Mouse (Mus musculus): Measurements from ENCODE around the gene Tbl2. TPM values are rescaled to one million over a fixed set of nuclear protein-coding genes. Genes with fewer than 3 reads are reported as not detected.

The Tbl2 gene
- polyA plus RNA-seq, 1 experiment from 2014 or later = 24.1 TPM

- Histone ChIP-seq H3K9me3 (ENCODE audit: control insufficient read depth, low read length) (0 out of 2 replicates have a peak, but pooled peaks cover 3% of the 10 kb centered on the region), H3K4me3 (ENCODE audit: low read depth, low read length) (no peak overlapping the region), H3K4me1 (ENCODE audit: control insufficient read depth, insufficient read depth, low read length) (no peaks in the 10 kb centered on the region), H3K36me3 (ENCODE audit: control insufficient read depth, insufficient read depth, low read length) (no peaks in the 10 kb centered on the region), H3K4me2 (ENCODE audit: low read depth, low read length) (no peak overlapping the region), H3K9ac (ENCODE audit: low read depth, low read length) (no peak overlapping the region), H3K27ac (replicated peaks; ENCODE audit: low read depth, low read length) (no peak overlapping the region), H3K27me3 (replicated peaks; ENCODE audit: control insufficient read depth, insufficient read depth, low read length) (0 out of 2 replicates have a peak, but pooled peaks cover under 1% of the 10 kb centered on the region)
- no peak for DNase-seq (ENCODE audit: low spot score)
- 63% methylated on average over 2 of the region's 2 CpGs for WGBS
- ATAC-seq (ENCODE audit: low read depth) = no peak
Measured at GRCm38 (mm10) chr5:135139881-135140280, 9.6 kb upstream of the Tbl2 start.

GRCm38 (mm10) chr5:135144469-135144868 is 5.0 kb upstream of the Tbl2 start:
- Histone ChIP-seq H3K27ac (replicated peaks; ENCODE audit: low read depth, low read length) (no peak overlapping the region), H3K4me3 (ENCODE audit: low read depth, low read length) (no peak overlapping the region), H3K9ac (ENCODE audit: low read depth, low read length) (no peak overlapping the region), H3K27me3 (replicated peaks; ENCODE audit: control insufficient read depth, insufficient read depth, low read length) (no peaks in the 10 kb centered on the region), H3K4me1 (ENCODE audit: control insufficient read depth, insufficient read depth, low read length) (no peaks in the 10 kb centered on the region), H3K36me3 (ENCODE audit: control insufficient read depth, insufficient read depth, low read length) (no peaks in the 10 kb centered on the region), H3K9me3 (ENCODE audit: control insufficient read depth, low read length) (0 out of 2 replicates have a peak, but pooled peaks cover 3% of the 10 kb centered on the region), H3K4me2 (ENCODE audit: low read depth, low read length) (no peak overlapping the region)
- 56% methylated on average over 4 of the region's 4 CpGs for WGBS
- ATAC-seq (ENCODE audit: low read depth) (no peak), DNase-seq (ENCODE audit: low spot score) (no peak)

GRCm38 (mm10) chr5:135145532-135145931 is 3.9 kb upstream of the Tbl2 start:
- Histone ChIP-seq H3K36me3 (ENCODE audit: control insufficient read depth, insufficient read depth, low read length) (no peaks in the 10 kb centered on the region), H3K4me3 (ENCODE audit: low read depth, low read length) (no peak overlapping the region), H3K27me3 (replicated peaks; ENCODE audit: control insufficient read depth, insufficient read depth, low read length) (no peaks in the 10 kb centered on the region), H3K4me1 (ENCODE audit: control insufficient read depth, insufficient read depth, low read length) (peaks cover 2% of the 10 kb centered on the region; the same call in 1 of the 2 replicates), H3K9ac (ENCODE audit: low read depth, low read length) (no peak overlapping the region), H3K9me3 (ENCODE audit: control insufficient read depth, low read length) (0 out of 2 replicates have a peak, but pooled peaks cover 3% of the 10 kb centered on the region), H3K4me2 (ENCODE audit: low read depth, low read length) (no peak overlapping the region), H3K27ac (replicated peaks; ENCODE audit: low read depth, low read length) (no peak overlapping the region)
- 83% methylated on average over 3 of the region's 3 CpGs for WGBS
- no peak for ATAC-seq (ENCODE audit: low read depth)
- DNase-seq (ENCODE audit: low spot score) = no peak

GRCm38 (mm10) chr5:135145955-135146354 is 3.5 kb upstream of the Tbl2 start:
- Histone ChIP-seq H3K4me3 (ENCODE audit: low read depth, low read length) (no peak overlapping the region), H3K27me3 (replicated peaks; ENCODE audit: control insufficient read depth, insufficient read depth, low read length) (no peaks in the 10 kb centered on the region), H3K9ac (ENCODE audit: low read depth, low read length) (no peak overlapping the region), H3K4me2 (ENCODE audit: low read depth, low read length) (no peak overlapping the region), H3K36me3 (ENCODE audit: control insufficient read depth, insufficient read depth, low read length) (no peaks in the 10 kb centered on the region), H3K9me3 (ENCODE audit: control insufficient read depth, low read length) (0 out of 2 replicates have a peak, but pooled peaks cover 3% of the 10 kb centered on the region), H3K4me1 (ENCODE audit: control insufficient read depth, insufficient read depth, low read length) (peaks cover 3% of the 10 kb centered on the region; the same call in 1 of the 2 replicates), H3K27ac (replicated peaks; ENCODE audit: low read depth, low read length) (no peak overlapping the region)
- no peak for ATAC-seq (ENCODE audit: low read depth)
- DNase-seq (ENCODE audit: low spot score) = no peak

- peaks cover 14% of the 10 kb centered on the region for H3K36me3 ChIP-seq (ENCODE audit: control insufficient read depth, insufficient read depth, low read length)
- peak overlapping the region; percentile 93 for H3K27ac ChIP-seq (replicated peaks; ENCODE audit: low read depth, low read length)
- peak overlapping the region; percentile 85 for H3K4me3 ChIP-seq (ENCODE audit: low read depth, low read length)
- H3K4me2 ChIP-seq (ENCODE audit: low read depth, low read length) = peak overlapping the region; percentile 67
- no peak for ATAC-seq (ENCODE audit: low read depth)
- WGBS = under 1% methylated on average over 13 of the region's 13 CpGs
- H3K9ac ChIP-seq (ENCODE audit: low read depth, low read length) = peak overlapping the region; percentile 78
- H3K4me1 ChIP-seq (ENCODE audit: control insufficient read depth, insufficient read depth, low read length) = peaks cover 3% of the 10 kb centered on the region; the same call in 1 of the 2 replicates
- no peaks in the 10 kb centered on the region for H3K9me3 ChIP-seq (ENCODE audit: control insufficient read depth, low read length)
- no peaks in the 10 kb centered on the region for H3K27me3 ChIP-seq (replicated peaks; ENCODE audit: control insufficient read depth, insufficient read depth, low read length)
- no peak for DNase-seq (ENCODE audit: low spot score)
Measured at GRCm38 (mm10) chr5:135148715-135149052, 773 bp upstream of the Tbl2 start.

GRCm38 (mm10) chr5:135149820-135150178 is 342 bp downstream of the Tbl2 start:
- DNase-seq (ENCODE audit: low spot score) = no peak
- WGBS = 0% methylated on average over 18 of the region's 23 CpGs
- ATAC-seq (ENCODE audit: low read depth) = no peak

GRCm38 (mm10) chr5:135156496-135156895 is 7.0 kb downstream of the Tbl2 start:
- WGBS = 99% methylated on average over 4 of the region's 4 CpGs
- no peaks in the 10 kb centered on the region for H3K4me1 ChIP-seq (ENCODE audit: control insufficient read depth, insufficient read depth, low read length)
- DNase-seq (ENCODE audit: low spot score) (no peak), ATAC-seq (ENCODE audit: low read depth) (no peak)
- no peaks in the 10 kb centered on the region for H3K27me3 ChIP-seq (replicated peaks; ENCODE audit: control insufficient read depth, insufficient read depth, low read length)
- no peak overlapping the region for H3K27ac ChIP-seq (replicated peaks; ENCODE audit: low read depth, low read length)
- H3K9ac ChIP-seq (ENCODE audit: low read depth, low read length) = no peak overlapping the region
- H3K9me3 ChIP-seq (ENCODE audit: control insufficient read depth, low read length) = no peaks in the 10 kb centered on the region
- H3K4me2 ChIP-seq (ENCODE audit: low read depth, low read length) = no peak overlapping the region
- no peak overlapping the region for H3K4me3 ChIP-seq (ENCODE audit: low read depth, low read length)
- H3K36me3 ChIP-seq (ENCODE audit: control insufficient read depth, insufficient read depth, low read length) = peaks cover 92% of the 10 kb centered on the region

More at GRCm38 (mm10) chr5:135149820-135150178, 342 bp downstream of the Tbl2 start:
- Histone ChIP-seq H3K4me1 (ENCODE audit: control insufficient read depth, insufficient read depth, low read length) (peaks cover 3% of the 10 kb centered on the region; the same call in 1 of the 2 replicates), H3K9ac (ENCODE audit: low read depth, low read length) (peak overlapping the region; percentile 78), H3K9me3 (ENCODE audit: control insufficient read depth, low read length) (no peaks in the 10 kb centered on the region), H3K27ac (replicated peaks; ENCODE audit: low read depth, low read length) (peak overlapping the region; percentile 93), H3K4me3 (ENCODE audit: low read depth, low read length) (peak overlapping the region; percentile 85), H3K27me3 (replicated peaks; ENCODE audit: control insufficient read depth, insufficient read depth, low read length) (no peaks in the 10 kb centered on the region), H3K36me3 (ENCODE audit: control insufficient read depth, insufficient read depth, low read length) (peaks cover 26% of the 10 kb centered on the region), H3K4me2 (ENCODE audit: low read depth, low read length) (peak overlapping the region; percentile 67)

GRCm38 (mm10) chr5:135161221-135161620 is 11.8 kb downstream of the Tbl2 start:
- Histone ChIP-seq H3K36me3 (ENCODE audit: control insufficient read depth, insufficient read depth, low read length) (peaks cover 79% of the 10 kb centered on the region), H3K9ac (ENCODE audit: low read depth, low read length) (no peak overlapping the region), H3K4me1 (ENCODE audit: control insufficient read depth, insufficient read depth, low read length) (no peaks in the 10 kb centered on the region), H3K9me3 (ENCODE audit: control insufficient read depth, low read length) (no peaks in the 10 kb centered on the region), H3K27ac (replicated peaks; ENCODE audit: low read depth, low read length) (no peak overlapping the region), H3K4me2 (ENCODE audit: low read depth, low read length) (no peak overlapping the region), H3K4me3 (ENCODE audit: low read depth, low read length) (no peak overlapping the region), H3K27me3 (replicated peaks; ENCODE audit: control insufficient read depth, insufficient read depth, low read length) (no peaks in the 10 kb centered on the region)
- ATAC-seq (ENCODE audit: low read depth) = no peak
- DNase-seq (ENCODE audit: low spot score) = no peak
- 90% methylated on average over 4 of the region's 4 CpGs for WGBS

GRCm38 (mm10) chr5:135161650-135162049 is 12.2 kb downstream of the Tbl2 start:
- ATAC-seq (ENCODE audit: low read depth) (no peak), DNase-seq (ENCODE audit: low spot score) (no peak)
- Histone ChIP-seq H3K27ac (replicated peaks; ENCODE audit: low read depth, low read length) (no peak overlapping the region; the same call in 1 of the 2 replicates), H3K4me1 (ENCODE audit: control insufficient read depth, insufficient read depth, low read length) (no peaks in the 10 kb centered on the region), H3K36me3 (ENCODE audit: control insufficient read depth, insufficient read depth, low read length) (peaks cover 75% of the 10 kb centered on the region), H3K9ac (ENCODE audit: low read depth, low read length) (no peak overlapping the region), H3K4me2 (ENCODE audit: low read depth, low read length) (no peak overlapping the region), H3K27me3 (replicated peaks; ENCODE audit: control insufficient read depth, insufficient read depth, low read length) (no peaks in the 10 kb centered on the region), H3K4me3 (ENCODE audit: low read depth, low read length) (no peak overlapping the region), H3K9me3 (ENCODE audit: control insufficient read depth, low read length) (no peaks in the 10 kb centered on the region)
- 92% methylated on average over 7 of the region's 7 CpGs for WGBS

Data from embryonic facial prominence, embryonic 14.5 days (tissue).